Mouse (Mus musculus): ENCODE measurements around the gene Ncbp3.

- no peak for TF ChIP-seq CTCF (IDR thresholded peaks at IDR 0.05; ENCODE audit: low read depth)
- no peak for TF ChIP-seq EP300 (optimal IDR thresholded peaks at IDR 0.05)
These were observed 13.8 kb downstream of the Ncbp3 start for GRCm38 (mm10) chr11:73061413-73061812.
